8 mouse cellular contexts compared by ENCODE assay signal in the genomic region with DNA sequence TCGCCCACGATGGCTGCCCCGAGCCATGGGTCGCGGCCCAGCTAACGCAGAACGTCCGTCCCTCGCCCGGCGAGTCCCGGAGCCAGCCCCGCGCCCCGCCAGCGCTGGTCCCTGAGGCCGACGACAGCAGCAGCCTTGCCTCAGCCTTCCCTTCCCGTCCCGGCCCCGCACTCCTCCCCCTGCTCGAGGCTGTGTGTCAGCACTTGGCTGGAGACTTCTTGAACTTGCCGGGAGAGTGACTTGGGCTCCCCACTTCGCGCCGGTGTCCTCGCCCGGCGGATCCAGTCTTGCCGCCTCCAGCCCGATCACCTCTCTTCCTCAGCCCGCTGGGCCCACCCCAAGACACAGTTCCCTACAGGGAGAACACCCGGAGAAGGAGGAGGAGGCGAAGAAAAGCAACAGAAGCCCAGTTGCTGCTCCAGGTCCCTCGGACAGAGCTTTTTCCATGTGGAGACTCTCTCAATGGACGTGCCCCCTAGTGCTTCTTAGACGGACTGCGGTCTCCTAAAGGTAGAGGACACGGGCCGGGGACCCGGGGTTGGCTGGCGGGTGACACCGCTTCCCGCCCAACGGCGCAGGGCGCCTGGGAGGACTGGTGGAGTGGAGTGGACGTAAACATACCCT. TPM values are rescaled to one million over a fixed set of nuclear protein-coding genes. Genes with fewer than 3 reads are reported as not detected.
DNase-seq lines count a peak whose midpoint lies in the region; ATAC-seq lines count a peak whose summit lies in the region.

No protein-coding gene starts in this region.

- peak; percentile 77 for DNase-seq in adrenal gland, postnatal 14 days
- DNase-seq in embryonic facial prominence, embryonic 11.5 days (ENCODE audit: low spot score), result peak; percentile 43
- DNase-seq in heart, adult 9 months (ENCODE audit: low spot score in 2 of 2), result peak; percentile 36 to 42
- peak; percentile 47 for DNase-seq in lung, postnatal 14 days
- no peak for DNase-seq in layer of hippocampus, postnatal 14 days (ENCODE audit: low spot score in 2 of 2)
- DNase-seq in left cerebral cortex, adult 8-10 months (ENCODE audit: low spot score in 2 of 2), result no peak

- no peak overlapping the region for H3K27ac ChIP-seq in embryonic facial prominence, embryonic 11.5 days (replicated peaks; ENCODE audit: low read depth, low read length)
- no peak overlapping the region for H3K27ac ChIP-seq in kidney, embryonic 16.5 days (ENCODE audit: low read length)
- H3K27ac ChIP-seq in stomach, embryonic 14.5 days (ENCODE audit: low read length), result no peak overlapping the region

- peak overlapping the region; percentile 61 for H3K4me3 ChIP-seq in embryonic facial prominence, embryonic 11.5 days (ENCODE audit: low read depth, low read length)
- peak overlapping the region; percentile 61 for H3K4me3 ChIP-seq in kidney, embryonic 16.5 days (ENCODE audit: low read length)
- peak overlapping the region; percentile 70 for H3K4me3 ChIP-seq in stomach, embryonic 14.5 days (ENCODE audit: low read depth, low read length)

- peak overlapping the region; percentile 66 for H3K9ac ChIP-seq in embryonic facial prominence, embryonic 11.5 days (replicated peaks; ENCODE audit: low read length)
- H3K9ac ChIP-seq in kidney, embryonic 16.5 days (replicated peaks; ENCODE audit: low read length), result peak overlapping the region; percentile 68
- H3K9ac ChIP-seq in stomach, embryonic 14.5 days (replicated peaks; ENCODE audit: low read depth, low read length), result peak overlapping the region; percentile 49

- H3K4me1 ChIP-seq in embryonic facial prominence, embryonic 11.5 days (ENCODE audit: control insufficient read depth, insufficient read depth, low read length), result no peaks in the 10 kb centered on the region; the same call in 1 of the 2 replicates
- peaks cover 16% of the 10 kb centered on the region for H3K4me1 ChIP-seq in kidney, embryonic 16.5 days (ENCODE audit: insufficient read depth, low read length)
- H3K4me1 ChIP-seq in stomach, embryonic 14.5 days (ENCODE audit: control insufficient read depth, insufficient read depth, low read length), result no peaks in the 10 kb centered on the region

- no peaks in the 10 kb centered on the region for H3K9me3 ChIP-seq in embryonic facial prominence, embryonic 11.5 days (replicated peaks; ENCODE audit: control insufficient read depth, low read length)
- no peaks in the 10 kb centered on the region for H3K9me3 ChIP-seq in kidney, embryonic 16.5 days (ENCODE audit: low read length)
- H3K9me3 ChIP-seq in stomach, embryonic 14.5 days (ENCODE audit: control insufficient read depth, low read depth, low read length), result no peaks in the 10 kb centered on the region

- H3K27me3 ChIP-seq in embryonic facial prominence, embryonic 11.5 days (ENCODE audit: control insufficient read depth, insufficient read depth, low read length), result peaks cover 20% of the 10 kb centered on the region
- H3K27me3 ChIP-seq in kidney, embryonic 16.5 days (ENCODE audit: insufficient read depth, low read length), result peaks cover 22% of the 10 kb centered on the region
- 0 out of 2 replicates have a peak, but pooled peaks cover 4% of the 10 kb centered on the region for H3K27me3 ChIP-seq in stomach, embryonic 14.5 days (ENCODE audit: control insufficient read depth, insufficient read depth, low read length)

- ATAC-seq in embryonic facial prominence, embryonic 11.5 days (replicated peaks; ENCODE audit: insufficient number of reproducible peaks, low FRiP score, low TSS enrichment, low read depth), result 0 out of 2 replicates have a peak, but pooled peaks have one; percentile 11
- ATAC-seq in kidney, embryonic 16.5 days (ENCODE audit: low FRiP score, low TSS enrichment), result peak; percentile 46
- ATAC-seq in stomach, embryonic 14.5 days (ENCODE audit: insufficient number of reproducible peaks, insufficient read depth, low FRiP score, low read depth), result no peak

- under 1% methylated on average over 48 of the region's 48 CpGs for WGBS in embryonic facial prominence, embryonic 11.5 days
- WGBS in kidney, embryonic 16.5 days, result under 1% methylated on average over 47 of the region's 48 CpGs
- 2% methylated on average over 46 of the region's 48 CpGs for WGBS in stomach, embryonic 14.5 days

- H3K4me2 ChIP-seq in embryonic facial prominence, embryonic 11.5 days (ENCODE audit: low read depth, low read length), result peak overlapping the region; percentile 93
- H3K4me2 ChIP-seq in kidney, embryonic 16.5 days (replicated peaks; ENCODE audit: low read depth, low read length), result peak overlapping the region; percentile 83
- H3K4me2 ChIP-seq in stomach, embryonic 14.5 days (replicated peaks; ENCODE audit: low read depth, low read length), result peak overlapping the region; percentile 93

- no peaks in the 10 kb centered on the region for H3K36me3 ChIP-seq in embryonic facial prominence, embryonic 11.5 days (replicated peaks; ENCODE audit: control insufficient read depth, insufficient read depth, low read depth, low read length)
- no peaks in the 10 kb centered on the region for H3K36me3 ChIP-seq in kidney, embryonic 16.5 days (ENCODE audit: insufficient read depth, low read length)
- H3K36me3 ChIP-seq in stomach, embryonic 14.5 days (ENCODE audit: control insufficient read depth, insufficient read depth, low read length), result no peaks in the 10 kb centered on the region

RNA-seq across cellular contexts. Expression of a gene that starts 1.0 kb away (rescaled TPM):
- 12.2 and 12.3 TPM in 2 replicates for total RNA-seq in adrenal gland, postnatal 14 days (2021)
- 4.5 and 5.1 TPM in 2 replicates for polyA plus RNA-seq in embryonic facial prominence, embryonic 11.5 days (2014; fragmentation: Nextera tagmentation; extraction: Ambion mirVana)
- polyA plus RNA-seq in kidney, embryonic 16.5 days (2015; fragmentation: Nextera tagmentation; extraction: Ambion mirVana), result 8.8 and 10.0 TPM in 2 replicates
- 4.2 and 7.4 TPM in 2 replicates for polyA plus RNA-seq in stomach, embryonic 14.5 days (2014; fragmentation: Nextera tagmentation; extraction: Ambion mirVana)
- total RNA-seq in layer of hippocampus, postnatal 14 days (2021), result 1 to 10 TPM; 2.1 to 2.2 TPM
- 1 to 10 TPM; 2.1 to 2.8 (median 2.5) TPM for total RNA-seq in left cerebral cortex, adult 8-10 months (2022)

Comparison
In these comparisons a context has a peak if more than half of its experiments do, and no peak if none do; other contexts are left out.
1. DNase-seq: peak in adrenal gland, postnatal 14 days (single experiment), embryonic facial prominence, embryonic 11.5 days (single experiment), heart, adult 9 months (2 of 2) and lung, postnatal 14 days (single experiment); none in layer of hippocampus, postnatal 14 days (0 of 2) and left cerebral cortex, adult 8-10 months (0 of 2).
2. Peak in every context shown above with its lines, with median percentiles within 50 percentile points of each other: H3K4me2 ChIP-seq, H3K4me3 ChIP-seq and H3K9ac ChIP-seq.